Mouse (Mus musculus) embryo, embryonic 11.5 days (tissue): ENCODE measurements at regions not wholly inside any gene's neighbourhood (a gene's known extent, or its start where the extent isn't known, plus 50 kb on each side); places are given as distances from the start of the nearest gene placed in this dataset.
A peak's percentile ranks its signal among the peaks of the same experiment; 100 is the strongest.

ENCODE experiments used
- DNase-seq: peaks from one replicate; pipeline ENCODE4 v3.0.0-alpha.2; 2012; ENCODE audit warnings: low read depth, low spot score

DNA sequence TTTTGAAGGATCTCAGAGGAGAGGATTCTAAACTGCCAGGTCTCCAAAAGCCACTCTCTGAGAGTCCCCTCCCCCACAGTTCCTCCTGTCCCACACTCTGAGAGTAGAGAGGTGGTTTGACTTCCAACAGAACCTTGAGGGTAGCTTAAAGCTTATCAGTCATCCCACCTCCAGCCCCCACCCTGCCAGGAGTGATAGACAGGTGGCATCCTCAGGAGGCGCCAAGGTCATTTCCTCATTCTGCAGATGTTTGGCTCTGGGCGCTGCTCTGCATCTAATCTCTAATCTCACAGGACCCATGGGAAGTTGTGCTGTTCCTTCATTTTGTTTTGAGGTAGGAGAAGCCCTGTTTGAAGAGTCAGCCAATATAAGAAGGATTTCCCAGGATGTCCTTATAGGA lies 96.2 kb downstream of the Hes1 start:
- no peak for DNase-seq

DNA sequence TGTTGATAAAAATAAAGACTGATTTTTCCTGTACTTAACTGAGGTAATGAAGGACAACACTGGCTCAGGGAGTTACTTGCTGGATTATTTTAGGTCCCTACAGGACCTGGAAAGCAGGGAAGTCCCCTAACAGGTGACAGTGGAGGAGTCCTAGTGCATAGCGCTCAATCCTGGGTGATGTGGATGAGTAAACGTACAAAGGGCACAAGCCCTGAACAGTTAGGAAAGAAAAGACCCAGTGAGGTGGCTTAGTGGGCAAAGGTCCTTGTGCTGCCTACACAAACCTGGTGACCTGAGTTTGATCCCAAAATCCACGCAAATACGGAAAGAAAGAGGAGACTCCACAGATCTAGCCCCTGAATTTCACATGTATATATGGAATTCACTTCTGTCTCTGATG lies 99.1 kb downstream of the Hes1 start:
- DNase-seq = no peak

DNA sequence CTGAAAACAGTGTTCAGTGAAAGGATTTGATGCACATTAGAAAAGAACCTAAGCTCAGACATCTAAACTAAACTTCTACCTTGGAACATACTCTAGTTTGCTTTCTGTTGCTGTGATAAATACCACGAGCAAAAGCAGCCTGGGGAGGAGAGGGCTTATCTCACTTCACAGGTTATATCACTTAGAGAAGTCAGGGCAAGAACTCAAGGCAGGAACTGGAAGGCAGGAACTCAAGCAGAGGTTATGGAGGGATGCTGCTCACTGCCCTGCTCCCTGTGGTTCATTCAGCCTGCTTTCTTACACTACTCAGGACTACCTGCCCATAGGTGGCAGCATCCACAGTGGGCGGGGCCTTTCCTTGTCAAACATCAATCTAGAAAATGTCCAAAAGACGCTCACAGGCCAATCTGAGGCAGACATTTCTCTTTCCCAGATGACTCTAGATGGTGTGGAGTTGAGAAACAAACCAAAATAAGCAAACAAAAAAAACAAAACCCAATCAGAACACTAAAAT lies 101.5 kb downstream of the Hes1 start:
- no peak for DNase-seq

DNA sequence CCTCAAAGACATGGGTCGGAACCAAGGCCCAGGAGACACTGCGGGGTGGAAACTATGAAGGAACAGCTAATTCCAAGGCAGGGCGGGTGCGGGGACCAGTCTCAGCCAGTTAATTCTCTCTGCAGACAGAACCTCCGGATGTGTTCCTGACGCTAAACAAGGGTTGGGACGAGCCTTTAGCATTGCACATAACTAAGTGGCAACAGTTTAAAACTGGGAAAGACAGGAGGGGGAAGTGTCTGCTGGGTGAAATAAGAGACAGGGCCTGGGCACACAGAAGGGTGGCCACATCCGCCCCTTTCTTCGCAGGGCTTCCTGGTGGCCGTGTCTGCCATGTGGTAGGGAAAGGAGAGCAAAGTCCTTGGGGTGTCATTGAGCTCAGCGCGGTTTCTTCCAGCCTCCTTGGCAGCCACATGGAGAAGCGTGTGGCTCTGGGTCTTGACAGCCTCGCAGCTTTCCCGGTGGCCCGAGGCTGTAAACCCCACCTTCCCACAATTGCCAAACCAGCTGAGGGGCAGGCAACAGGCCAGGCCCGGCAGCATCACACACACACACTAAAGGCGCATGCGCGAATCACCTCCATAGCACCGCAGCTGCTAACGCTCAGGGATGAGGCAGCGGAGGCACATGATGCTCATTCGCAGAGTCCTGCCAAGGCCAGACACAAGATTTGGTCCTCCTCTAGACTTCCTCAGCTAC lies 95.8 kb downstream of the Cpn2 start:
- DNase-seq = no peak

DNA sequence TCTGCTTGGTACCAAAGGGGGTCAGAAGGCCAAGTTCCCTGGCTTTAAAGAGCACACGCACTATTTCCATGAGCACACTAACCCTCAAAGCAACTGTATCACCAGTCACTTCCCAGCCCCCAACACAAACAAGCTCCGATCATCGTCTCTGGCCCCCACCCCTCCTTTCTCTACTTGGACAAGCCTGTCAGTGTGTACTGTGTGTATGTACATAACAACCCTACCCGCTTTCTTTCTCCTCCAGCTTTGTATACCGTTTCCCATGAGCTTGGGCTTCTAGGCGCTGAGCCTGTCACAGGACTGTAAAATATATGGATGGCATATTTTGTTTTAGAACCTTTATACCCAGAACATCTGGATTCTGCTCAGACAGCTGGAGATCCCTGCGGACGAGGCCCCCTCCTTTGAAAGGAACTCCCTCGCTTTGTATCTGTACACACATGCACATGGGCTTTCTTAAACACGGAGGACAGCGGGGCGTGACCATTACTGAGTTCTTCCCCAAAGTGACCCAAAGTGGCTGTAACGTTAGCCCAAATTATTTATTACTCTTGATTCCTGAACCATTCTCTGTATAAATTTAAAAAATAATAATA lies 95.1 kb downstream of the Cpn2 start:
- no peak for DNase-seq

DNA sequence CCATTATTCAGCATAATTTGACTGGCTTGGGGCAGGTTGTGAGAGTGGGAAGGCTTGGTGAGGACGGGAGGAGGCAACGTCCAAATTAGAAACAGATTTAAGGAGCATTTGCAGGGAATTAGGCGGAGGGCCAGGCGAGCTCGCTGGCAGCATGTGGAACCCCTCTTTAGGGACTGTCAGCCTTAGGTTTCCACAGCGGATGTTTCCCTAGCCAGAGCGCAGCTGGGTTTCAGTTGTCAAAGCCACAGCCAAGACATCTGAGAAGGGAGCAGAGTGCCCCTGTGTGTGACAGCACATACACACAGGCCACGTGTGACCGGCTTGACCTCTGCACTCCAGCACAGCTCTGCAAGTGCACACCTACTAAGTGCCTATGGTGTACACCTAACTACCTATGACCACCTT lies 94.5 kb downstream of the Cpn2 start:
- peak; percentile 51 for DNase-seq

DNA sequence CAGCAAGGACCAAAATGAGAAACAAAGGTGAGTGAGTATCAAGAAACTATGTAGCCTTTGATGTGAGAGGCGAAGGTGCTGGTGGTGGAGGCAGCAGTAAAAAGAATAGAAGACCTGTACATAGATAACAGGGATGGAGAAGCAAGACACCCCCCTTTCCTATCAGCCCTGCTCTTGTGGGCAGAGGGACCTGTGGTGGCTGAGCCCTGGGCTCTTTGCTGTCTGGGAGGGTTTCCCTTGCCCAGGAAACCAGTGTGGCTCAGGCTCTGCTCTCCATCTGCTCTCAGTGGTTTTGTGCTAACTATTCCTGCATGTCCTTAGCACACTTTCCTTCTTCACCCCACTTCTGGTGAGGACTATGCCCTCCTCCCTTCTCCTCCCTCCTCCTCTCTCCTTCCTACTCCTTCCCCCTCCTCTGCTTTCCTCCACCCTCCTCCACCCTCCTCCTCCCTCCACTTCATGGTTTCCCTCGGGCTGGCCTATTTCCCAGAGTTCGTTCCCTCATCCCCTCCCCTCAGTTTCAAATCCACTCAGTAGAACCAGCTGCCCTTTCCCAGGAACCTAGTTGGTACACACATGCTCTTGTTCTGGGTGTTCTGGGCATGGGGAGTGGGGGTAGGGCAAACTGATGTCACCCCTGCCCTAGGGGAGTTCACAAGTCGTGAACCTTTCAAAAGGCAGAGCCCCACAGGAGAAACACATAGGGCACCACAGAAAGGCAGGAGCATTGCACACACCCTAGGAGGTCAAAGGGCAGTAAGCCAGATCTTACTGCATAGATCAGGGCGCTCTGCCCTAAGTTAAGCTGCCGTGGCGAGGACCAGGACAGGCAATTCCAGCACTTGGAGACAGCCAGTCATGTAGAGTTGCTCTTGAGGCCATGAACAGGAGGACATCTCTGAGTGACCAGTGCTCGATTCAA lies 93.1 kb downstream of the Cpn2 start:
- no peak for DNase-seq

DNA sequence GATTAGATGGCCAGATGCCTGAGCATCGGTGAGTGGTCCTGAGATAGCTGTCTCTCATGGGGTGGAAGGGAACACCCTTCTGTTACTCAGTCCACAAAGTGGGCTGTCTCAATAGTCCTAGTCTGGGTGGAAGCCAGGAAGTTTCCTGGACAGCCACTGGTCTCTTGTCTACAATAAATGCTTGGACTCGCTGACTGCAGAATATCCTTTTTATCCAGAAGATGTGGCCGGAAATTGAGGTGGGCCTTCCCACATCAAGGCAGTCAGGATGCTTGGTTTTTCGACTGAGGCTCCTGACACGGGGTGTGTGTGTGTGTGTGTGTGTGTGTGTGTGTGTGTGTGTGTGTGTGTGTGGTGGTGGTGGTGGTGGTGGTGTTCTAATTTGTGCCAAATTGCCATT lies 91.0 kb downstream of the Cpn2 start:
- DNase-seq = no peak

DNA sequence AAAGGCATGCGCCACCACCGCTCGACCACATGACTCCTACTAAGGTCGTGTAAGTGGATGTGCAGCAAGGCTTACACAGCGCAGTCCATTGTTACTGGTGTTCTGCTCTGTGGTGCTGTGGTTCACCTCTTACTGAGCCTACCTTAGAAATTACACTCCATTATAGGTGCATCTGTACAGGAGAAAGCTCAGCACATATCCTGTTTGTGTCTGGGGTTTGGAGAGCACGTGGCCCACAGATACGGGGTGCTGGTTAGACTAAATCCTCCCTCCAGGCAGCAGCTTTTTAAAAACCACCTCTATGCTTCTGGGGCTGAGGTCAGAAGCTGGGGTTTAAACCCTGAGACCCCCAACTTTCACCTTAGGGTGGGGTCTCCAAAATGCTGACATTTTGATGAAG lies 89.5 kb downstream of the Cpn2 start:
- no peak for DNase-seq

DNA sequence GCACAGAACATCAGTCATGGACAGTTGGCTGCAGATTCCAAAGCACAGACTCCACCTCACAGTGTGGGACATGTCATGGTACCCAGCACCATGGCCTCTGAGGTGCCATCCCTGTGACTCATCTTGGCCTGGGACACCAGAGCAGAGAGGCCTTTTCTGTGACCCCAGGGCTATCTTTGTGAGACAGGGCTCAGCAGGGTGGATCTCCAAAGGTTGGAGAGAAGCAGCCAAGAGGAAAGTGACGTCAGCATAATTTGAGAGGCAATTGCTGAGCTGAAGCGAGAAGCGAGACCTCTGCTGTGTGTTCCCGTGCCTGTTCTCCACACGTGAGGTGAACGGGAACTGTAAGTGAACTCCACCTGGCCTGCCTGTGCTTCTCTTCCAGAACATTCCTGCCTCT lies 88.7 kb downstream of the Cpn2 start:
- DNase-seq = no peak

DNA sequence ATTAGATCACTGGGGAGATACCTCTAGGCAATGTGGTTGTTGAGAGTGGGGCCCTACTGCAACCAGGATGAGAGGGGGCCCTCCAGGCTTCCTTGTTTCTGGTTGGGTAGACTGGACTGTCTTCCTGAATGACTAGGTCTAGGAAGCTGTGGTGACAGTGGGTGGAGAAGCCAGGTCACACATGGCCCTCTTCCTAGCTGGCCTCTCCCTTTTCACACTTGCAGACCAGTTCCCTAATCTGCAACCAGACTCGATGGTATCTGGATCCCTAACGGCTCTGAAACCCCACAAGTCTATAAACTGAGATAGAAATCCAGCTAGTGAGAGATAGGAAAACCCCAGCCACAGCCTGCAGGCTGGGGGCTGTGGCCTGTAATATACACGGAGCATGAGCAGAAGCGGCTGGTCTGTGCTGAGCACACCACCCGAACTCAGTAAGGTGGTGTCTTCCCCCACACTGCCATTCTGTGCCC lies 87.8 kb downstream of the Cpn2 start:
- no peak for DNase-seq

DNA sequence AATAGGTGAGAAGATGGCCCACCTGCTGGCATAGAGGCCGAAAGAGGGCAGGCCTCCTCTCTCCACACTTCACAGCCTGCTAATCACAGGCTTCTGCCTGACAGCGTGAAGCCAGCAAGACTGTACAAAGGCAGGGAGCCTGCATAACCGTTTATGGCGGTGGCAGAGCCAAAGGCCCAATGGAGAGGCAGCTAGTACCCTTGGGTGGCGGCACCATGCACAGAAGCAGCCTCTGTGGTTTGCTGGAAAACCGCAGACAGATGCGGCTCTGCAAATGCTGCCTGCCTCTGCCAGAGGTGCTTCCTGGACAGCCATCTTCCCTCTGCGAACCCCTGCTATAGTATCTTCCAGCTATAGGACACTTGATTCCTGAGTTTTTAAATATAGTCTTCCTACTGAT lies 86.2 kb downstream of the Cpn2 start:
- no peak for DNase-seq

DNA sequence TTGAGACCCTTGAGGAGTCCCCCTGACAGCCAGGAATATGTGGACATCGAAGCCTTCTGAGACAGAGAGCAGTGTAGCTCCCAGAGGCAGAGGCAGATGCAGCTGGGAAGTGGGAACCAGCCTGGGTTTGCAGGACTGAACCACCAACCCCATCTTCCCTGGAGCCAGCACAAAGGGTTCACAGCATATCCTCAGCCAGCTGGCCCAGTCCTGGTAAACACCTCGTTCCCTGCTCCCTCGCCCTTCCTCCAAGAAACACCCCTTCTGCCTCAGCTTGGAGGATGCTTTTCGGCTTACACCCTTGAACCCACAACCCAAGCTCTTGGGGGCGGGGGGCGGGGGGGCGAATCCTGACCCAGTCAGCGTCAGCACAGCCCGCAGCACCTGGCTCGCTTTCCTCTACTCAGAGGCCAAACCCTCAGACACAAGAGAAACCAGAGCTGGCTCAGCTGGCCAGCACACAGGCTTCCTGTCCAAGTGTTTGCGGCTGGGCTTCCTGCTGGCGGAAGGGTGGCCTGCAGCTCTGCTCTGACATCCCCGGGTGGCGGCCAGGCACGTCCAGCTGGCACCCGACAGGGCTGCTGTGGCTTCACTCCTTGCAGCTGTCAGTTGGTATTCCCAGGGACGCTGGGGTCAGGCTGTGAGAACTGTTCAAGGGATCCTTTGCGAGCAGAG lies 82.6 kb downstream of the Cpn2 start:
- DNase-seq = no peak

DNA sequence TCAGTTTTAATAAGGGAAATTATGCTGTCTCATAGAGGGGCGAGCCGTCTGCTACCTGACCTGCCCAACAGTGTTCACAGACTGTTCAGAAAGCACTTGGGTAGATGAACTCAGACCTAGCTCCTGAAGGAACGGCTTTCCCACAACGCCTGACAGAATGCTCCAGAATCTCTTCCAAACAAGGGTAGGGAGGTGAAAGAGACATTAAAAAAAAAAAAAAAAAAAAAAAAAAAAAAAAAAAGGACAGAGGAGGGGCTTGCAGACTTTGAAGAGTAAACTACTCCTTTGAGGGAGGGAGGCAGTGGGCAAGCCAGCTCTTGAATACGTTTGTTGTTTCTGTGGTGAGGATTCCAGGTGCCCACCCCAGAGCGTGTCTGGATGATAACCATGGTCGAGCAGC lies 81.6 kb downstream of the Cpn2 start:
- no peak for DNase-seq

DNA sequence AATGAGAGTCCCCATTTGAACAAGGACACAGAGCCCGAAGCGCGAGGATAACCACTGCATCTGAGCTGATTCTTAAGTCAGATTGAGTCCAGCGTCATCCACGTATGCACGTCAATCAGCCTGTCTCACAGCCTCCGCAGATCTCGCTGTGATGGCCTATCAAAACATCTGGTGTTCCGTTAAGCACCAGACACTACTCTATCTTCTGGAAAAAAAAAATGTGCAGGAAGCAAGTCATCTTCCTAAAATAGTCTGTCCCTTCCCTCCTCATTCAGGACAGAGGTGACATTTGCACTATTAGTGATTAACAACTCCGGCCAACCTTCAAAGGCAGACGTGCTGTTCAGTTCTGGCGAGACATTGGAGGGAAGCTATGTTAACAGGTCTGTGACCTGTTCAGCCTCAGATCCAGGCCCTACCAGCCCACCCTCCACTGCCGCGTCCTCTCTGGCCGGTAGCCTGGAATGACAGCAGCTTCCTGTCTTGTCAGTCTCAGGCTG lies 81.0 kb downstream of the Cpn2 start:
- no peak for DNase-seq

DNA sequence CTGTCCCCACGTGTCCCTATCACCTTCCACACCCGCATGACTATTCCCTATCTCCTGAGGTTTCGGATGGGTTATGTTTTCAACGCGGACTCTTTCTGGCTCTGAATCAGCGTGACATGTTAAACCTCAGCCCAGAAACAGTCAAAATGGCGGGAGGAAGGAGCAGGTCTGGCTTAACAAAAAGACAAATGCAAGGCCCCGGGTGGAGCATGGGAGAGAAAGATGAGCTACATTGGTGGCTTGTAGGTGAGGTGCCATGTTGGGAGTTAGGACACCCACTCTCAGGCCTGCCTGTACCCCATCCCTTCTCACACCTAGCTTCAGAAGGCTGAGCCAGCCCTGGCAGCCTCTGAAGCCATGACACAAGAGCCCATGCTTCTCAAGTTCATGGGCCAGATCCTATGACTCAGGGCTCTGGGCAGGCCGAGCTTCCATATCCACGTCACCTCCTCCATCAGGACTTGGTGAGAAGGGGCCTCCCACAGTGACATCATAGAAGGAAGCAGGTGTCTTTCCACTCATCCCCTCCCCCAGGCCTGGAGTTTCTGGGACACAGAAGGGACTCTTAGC lies 80.5 kb downstream of the Cpn2 start:
- DNase-seq = no peak

DNA sequence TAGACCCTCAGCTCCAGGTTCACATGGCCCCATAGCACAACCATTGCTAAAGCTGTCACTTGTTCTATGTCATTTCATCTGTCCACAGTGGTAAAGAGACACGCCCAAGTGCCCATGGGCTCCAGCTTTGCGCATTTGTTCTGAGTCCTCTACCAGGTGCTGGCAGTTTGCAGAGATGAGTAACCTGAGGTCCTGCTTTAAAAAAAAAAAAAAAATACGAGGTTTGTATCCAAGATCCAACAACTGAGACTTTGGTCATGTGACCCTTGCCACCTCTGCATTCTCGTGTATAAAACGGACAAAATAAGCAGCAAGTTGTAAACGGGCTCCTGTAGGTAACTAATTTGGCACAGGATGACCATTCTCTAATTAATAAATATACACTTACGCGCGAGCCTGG lies 79.9 kb downstream of the Cpn2 start:
- no peak for DNase-seq

DNA sequence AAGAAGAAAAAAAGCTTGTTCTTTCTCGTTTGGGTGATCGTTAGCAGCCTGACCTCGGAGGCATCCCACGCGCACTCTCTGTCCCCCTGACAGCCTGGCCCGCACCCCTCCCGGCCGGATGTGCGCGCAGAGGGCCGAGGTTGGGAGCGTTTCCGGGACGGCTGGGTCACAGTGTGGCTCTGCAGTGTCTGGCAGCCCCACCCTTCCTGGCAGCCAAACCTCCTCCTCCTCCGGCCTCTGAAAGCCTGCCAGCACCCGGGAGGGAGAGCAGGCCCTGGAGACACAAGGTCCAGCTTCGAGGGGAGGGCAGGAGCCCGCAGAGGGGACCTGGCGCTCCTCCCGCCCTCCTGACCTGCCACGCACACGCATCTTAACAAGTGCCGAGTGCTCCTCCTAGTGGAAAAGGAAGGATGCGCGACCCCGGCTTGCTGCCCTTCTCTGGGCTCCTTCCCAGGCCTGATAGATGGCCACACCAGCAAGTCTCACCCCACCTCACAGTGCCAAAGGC lies 79.3 kb downstream of the Cpn2 start:
- DNase-seq = peak; percentile 72

DNA sequence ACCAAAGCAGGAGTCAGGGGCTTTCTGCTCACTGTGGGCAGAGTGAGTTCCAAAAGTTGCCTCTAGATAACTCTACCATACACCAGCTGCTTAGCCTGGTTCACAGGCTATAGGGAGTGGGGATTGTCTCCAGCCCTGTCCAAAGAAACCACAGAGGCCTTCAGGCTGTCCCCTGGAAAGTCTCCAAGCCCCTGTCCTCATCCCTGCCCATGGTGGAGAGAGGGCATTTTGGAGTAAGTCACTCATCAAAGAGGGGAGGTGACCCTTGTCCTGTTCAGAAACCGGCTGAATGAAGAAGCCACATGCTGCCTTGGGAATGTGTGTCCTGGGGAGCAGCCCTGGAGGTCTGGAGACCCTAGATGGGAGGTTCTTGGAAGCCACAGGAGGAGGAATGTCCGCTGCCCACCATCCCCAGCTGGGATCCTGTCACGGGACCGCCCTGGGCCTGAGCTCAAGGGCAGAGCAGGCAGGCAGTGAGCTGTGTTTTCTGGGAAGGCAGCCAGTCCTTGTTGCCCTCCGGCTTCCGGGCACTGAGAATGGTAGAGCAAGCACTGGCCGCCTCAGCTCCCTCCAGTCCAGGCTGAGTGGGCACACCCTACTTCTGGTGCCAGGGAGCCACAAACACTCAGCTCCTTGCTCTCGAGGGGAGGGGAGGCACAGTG lies 78.4 kb downstream of the Cpn2 start:
- DNase-seq = no peak

DNA sequence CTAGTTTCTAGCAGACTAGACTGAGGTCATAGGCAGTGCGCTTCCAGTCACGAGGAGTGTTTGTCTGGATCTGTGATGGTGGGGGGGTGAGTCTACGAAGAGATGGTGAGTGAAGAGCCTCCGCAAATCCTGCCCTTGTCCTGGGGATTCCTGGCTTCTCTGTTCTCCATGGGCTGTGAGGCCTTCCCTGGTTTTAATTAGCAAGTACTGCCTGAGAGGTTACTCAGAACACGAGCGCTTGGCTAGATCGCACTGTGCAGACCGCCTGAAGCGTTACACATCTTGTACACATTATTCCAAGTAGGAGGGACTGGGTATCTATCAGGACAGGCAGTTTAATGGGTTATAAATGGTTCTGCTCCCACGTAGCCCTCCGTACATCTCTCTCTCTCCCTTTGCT lies 76.9 kb downstream of the Cpn2 start:
- no peak for DNase-seq
